Mouse (Mus musculus) liver, adult 2 months (tissue): Measurements from ENCODE around the gene Ralgps2.

Experiments used
- CTCF ChIP-seq: fragments of 200-500 bp; IDR thresholded peaks from 2 replicates; pipeline ENCODE4 v1.5.1; 2011; ENCODE audit warnings: low read depth, low read length, control low read depth
- POLR2A ChIP-seq: fragments of 200-500 bp; IDR thresholded peaks from 2 replicates; pipeline ENCODE4 v1.6.1; 2011; ENCODE audit warnings: low read length, control low read depth; ENCODE audit not compliant: insufficient read depth; ENCODE audit errors: extremely low read depth

DNA sequence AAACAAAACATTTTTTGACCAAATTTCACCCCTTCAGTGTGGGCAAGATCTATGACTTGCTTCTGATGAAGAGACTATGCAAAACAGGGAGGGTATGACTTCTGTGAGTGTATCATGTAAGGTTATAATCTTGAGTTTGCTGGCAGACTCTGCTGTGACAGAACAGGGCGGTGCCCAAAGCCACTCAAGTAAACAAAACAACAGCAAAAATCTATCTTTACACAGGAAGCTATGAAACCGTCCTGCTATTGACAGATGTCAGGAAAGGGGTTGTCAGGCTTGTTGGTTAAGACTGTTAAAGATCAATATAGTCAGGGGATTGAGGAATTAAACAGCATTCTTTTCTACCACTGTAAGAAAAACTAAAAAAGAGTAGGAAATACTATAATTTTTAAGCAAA lies 33.8 kb downstream of the Ralgps2 start:
- TF ChIP-seq CTCF (no peak), POLR2A (no peak)
